Mouse (Mus musculus) CD4-positive, CD25-positive, alpha-beta regulatory T cell, adult 4 months (primary cell): ENCODE measurements around the gene Sh3bp1. TPM values are rescaled to one million over a fixed set of nuclear protein-coding genes. Genes with fewer than 3 reads are reported as not detected.

Source experiments
- ATAC-seq: one replicate; pipeline ENCODE4 v1.8.0; 2017
- polyA plus RNA-seq, 2 experiments: library from polyadenylated mRNA; unstranded; fragments of 100-300 nt; shearing (Covaris generic); gene quantifications; one replicate each; pipeline ENCODE4 v1.2.1; 2017

Gene Sh3bp1
- polyA plus RNA-seq, 2 experiments from 2014 or later: 49.5 to 59.0 TPM

DNA sequence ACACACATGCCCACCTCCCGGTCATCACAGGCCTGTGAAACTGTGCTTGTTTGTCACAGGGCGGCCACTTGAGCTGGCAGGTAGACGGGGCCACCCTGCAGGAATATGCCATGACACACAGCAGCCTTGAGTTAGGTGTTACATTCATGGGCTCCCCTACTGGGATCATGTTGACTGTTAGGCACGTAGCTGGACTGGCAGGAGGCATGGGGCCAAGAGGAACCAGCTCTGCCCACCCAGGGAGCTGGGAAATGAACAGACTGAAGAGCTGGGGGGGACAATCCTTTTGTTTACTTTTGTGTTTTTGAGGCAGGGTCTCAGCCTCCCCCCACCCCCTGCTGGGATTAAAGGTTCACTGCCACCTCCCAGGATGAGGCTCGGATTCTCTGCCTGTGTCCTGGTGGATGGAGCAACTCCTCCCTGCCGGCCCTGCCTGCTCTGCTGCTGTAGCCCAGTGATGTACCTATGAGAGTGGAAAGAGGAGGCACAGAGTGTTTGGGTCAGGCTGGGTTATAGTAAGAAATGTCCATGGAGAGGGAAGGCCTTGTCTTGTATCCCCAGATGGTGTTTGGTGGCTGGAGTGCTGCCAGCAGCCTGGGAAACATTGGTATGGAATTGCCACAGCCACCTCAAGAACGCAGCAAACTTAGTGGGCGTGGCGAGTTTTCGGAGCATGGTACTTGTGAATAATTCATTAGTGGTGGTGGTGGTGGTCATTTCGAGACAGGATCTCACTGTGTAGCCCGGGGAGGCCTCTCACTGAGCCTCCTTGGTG, 16.7 kb downstream of the Sh3bp1 start:
- ATAC-seq: no peak

DNA sequence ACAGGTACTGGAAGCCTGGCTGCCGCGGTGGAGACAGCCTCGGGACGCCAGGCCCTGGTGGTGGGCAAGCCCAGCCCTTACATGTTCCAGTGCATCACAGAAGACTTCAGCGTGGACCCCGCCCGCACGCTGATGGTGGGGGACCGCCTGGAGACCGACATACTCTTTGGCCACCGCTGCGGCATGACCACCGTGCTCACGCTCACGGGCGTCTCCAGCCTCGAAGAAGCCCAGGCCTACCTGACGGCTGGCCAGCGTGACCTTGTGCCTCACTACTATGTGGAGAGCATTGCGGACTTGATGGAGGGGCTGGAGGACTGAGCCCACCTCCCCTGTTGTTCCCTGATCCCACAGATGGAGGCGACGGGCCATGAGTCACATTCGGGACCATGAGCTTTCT, 18.6 kb downstream of the Sh3bp1 start:
- ATAC-seq: no peak

DNA sequence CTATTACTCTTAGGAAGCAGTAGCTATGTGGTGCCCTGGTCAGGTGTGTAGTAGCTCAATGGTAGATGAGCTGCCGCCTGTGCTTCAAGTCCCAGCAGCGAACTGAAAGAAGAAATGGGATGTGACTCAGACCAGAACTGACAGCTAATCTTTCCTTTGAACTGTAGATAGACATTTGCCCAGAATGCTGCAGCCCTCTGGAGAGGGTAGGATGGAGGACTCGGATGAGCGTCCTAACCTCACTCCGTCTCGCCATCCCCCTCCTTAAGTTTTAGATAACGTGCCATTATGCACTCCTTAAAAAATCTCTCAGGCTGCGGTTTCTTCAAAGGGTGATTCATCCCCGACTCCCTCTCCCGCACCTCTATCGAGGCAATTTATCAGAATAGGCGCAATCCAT, 20.3 kb downstream of the Sh3bp1 start:
- no peak for ATAC-seq

DNA sequence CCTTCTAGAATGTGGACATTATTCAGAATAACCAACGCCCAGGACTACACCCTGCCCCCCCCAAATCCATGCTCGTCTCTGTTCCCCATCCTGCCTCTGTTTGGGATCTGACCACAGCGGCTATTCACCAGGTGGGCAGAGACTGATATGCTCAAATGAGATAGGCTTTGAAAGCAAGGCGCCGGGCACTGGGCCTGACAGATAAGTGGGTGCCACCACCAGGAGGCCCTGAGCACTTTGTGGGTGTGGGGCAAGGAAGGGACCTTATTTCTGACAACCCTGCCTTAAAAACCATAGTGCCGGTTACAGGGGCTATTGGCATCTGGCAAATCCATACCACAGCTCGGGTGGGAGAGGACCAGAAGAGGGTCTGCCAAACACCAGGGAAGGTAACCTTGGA, 23.1 kb downstream of the Sh3bp1 start:
- no peak for ATAC-seq

DNA sequence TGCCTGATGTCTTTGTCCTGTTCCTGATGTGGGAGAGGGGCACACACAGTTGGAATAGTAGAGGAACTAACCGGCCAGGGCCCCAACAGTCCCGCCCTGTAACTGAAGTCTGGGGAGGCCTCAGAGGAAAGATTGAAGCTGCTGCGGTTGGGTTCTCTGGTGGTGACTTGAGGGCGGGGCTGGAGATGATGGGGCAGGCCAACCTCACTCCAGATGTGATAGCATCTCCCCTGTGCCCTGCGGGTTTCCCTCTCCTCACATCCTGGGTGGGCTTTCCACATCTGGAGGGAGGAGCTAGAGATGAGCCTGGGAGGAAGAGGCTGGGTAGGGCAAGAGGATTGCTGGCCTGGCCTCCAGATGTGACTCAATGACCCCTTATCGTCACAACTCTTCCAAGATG, 24.0 kb downstream of the Sh3bp1 start:
- ATAC-seq: peak; percentile 68

DNA sequence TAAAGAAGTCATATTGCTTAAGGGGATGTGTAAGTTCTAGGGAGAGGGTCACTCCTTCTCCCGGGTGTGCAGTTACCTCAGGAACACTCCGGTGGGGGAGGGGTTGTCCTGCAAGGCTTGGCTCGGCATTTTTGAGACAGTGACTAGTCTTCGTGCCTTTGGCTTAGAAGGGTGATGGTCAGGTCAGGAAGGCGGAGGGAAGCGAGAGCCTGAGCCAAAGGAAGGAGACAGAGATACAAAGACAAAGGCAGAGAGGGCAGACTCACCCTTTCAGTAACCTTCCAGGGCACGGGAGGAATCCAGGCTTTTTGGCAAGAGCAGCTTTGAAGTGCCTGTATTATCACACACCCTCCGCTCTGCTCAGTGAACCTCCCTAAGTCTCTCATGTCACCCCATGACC, 25.6 kb downstream of the Sh3bp1 start:
- no peak for ATAC-seq

DNA sequence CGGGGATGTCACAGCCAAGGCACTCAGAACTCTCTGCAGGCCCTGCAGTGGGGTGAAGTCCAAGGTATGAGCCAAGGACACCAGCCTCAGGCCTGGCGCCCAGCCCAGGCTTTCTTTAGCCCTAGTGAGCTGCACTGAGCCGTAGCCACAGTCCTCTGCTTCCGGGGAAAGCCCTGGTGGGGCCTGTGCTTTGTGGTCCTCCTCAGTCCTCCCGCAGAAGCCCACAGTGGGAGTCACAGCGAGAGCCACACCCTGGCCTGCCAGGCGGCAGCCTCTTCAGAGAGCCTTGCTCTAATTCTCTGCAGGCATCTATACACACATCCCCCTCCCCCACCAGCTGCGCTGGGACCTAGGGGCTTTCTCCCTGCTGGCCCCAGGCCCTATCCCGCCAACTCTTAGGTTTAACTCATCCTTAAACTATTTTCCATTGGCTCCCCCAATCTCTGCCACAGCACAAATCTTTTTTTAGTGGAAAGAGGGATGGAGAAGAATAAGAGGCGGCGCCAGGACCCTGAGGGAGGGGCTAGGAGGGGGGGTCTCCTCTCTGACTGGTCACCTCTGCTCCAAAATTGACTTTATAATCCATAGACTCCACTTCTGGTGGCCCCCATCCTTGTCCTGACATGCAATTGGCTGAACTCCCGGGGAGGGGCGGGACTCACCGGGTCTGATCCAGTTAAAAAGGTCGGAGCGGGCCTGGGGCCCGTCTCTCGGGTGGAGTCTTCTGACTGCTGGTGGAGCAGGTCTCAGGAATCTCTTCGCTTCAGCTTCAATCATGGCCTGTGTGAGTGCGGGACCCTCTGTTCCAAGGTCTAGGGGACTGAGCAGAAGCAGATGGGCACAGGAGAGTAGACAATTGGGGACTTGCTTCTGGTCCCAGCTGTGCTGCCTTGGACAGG, 26.7 kb downstream of the Sh3bp1 start, which contains the start of gene Lgals1:
TSS of gene Lgals1 (plus strand) at position 705 of the 899 bp plus-strand sequence.
- peak; percentile 39 for ATAC-seq

GRCm38 (mm10) chr15:78927021-78927787, 27.6 kb downstream of the Sh3bp1 start:
- no peak for ATAC-seq

DNA sequence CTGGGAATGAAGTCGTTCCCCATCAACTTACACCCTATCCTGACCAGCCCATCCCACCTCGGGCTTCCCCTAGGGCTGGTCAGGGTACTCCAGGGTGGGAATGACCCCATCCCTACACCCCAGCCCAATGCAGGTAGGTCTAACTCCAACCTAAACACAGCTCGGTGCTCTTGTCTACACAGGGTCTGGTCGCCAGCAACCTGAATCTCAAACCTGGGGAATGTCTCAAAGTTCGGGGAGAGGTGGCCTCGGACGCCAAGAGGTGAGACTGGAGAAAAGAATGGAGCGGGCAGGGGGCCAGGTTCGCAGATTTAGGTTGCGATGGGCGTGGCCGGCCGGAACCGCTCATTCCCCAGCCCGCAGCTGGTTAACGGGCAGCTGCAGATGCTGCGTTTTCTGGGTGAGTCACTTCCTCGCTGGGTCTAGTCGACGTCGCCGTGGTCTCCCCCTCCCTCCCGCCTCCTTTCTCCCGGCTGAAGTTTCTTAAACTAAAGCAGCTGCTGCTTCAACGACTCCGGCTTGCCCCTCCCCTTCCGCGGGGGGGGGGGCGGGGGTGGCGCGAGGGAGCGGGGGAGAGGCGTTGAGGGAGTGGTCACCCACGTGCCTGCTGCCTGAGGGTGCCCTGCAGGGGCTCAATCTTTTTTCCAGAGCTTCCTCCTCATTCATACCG, 28.4 kb downstream of the Sh3bp1 start:
- peak; percentile 79 for ATAC-seq

GRCm38 (mm10) chr15:78928539-78928938, 29.0 kb downstream of the Sh3bp1 start:
- no peak for ATAC-seq

DNA sequence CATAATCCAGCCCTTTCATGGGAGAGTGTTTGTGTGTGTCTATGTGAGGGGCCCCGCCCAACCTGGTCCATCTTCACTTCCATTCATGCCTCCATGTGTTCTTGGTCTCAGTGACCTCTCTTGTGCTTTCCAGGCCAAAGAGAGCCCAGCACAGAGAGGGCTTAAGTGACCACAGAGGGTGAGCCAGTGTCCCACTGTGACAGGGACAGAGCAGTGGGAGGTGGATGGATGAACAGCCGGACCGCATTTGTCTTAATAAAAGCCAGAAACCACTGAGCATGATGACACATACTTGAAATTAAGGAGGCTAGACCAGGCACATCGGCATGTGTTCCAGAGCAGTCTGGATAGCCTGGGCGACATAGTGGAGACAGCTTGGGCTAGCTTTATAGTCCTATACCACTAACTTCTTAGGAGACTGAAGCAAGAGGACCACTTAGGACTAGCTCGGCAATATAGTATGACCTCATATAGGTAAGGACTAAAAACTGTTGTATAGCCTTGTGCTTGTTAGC, 30.7 kb downstream of the Sh3bp1 start:
- ATAC-seq: no peak

DNA sequence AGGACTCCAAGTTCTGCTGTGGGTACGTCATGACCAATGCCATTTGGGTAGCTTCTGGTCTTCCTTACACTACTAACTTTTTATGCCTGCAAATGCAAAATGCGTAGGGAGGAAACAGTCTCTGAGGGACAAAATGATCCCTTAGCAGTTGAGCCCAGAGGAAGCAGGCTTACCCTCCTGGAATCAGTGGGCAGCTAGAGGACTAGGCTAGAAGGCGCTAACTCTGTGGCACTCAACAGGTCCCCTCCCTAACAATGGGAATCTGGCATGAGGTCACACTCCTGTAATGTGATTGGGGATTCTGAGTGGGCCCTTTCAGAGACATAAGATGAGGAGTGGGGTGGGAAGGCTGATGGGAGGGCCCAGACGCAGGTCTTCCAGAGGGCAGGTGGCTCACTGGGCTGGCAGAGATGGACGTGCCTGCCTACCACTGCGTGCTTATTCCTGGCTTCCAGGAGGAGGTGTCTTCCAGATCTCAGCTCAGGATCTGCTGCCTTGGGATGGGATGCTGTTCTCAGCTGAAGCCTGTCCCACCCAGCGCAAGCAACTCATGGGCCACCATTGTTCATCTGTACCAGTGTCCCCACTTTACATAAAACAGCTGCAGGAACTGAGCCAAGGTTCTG, 31.3 kb downstream of the Sh3bp1 start:
- no peak for ATAC-seq

- peak; percentile 38 for ATAC-seq
Observed at GRCm38 (mm10) chr15:78931577-78931976, 32.0 kb downstream of the Sh3bp1 start.

GRCm38 (mm10) chr15:78934784-78935320, 35.3 kb downstream of the Sh3bp1 start, which contains the start of gene Nol12:
TSS of gene Nol12 (plus strand) at chr15:78934933.
- ATAC-seq: peak; percentile 92

DNA sequence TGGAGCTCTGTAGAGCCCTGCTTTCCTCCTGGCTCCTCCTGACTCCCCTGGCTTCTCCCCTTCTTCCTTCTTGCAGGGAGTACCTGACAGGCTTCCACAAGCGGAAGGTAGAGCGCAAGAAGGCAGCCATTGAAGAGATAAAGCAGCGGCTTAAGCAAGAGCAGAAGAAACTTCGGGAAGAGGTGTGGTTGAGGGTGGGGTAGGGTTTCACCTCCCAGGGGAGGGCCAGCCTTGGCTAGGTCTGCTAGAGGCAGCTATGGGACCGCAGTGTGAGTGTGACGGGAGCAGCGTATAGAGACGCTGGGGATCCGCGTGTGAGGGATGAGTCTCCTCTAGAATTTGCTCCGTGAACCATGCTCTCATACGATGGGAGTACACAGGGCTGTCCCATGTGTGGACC, 36.8 kb downstream of the Sh3bp1 start:
- ATAC-seq: no peak

DNA sequence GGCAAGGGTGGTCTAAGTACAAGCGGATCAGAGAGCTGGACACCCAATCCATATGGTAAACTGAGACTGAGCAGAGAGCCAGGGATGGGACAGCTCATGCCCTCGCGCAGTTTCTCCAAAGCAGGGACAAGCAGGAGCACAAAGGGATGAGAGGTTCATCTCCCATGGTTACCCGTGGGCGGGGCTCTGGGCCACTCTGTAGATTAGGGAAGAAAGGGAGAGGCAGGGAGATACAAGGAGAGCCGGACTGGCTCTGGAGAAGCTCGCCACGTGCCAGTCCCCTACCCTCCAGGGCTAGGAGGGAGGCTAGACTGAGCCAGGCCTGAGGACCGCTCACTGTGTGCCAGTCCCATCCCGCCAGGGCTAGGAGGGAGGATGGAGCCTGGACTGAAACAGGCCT, 37.7 kb downstream of the Sh3bp1 start:
- no peak for ATAC-seq

- ATAC-seq: no peak
Observed at GRCm38 (mm10) chr15:78937963-78938362, 38.4 kb downstream of the Sh3bp1 start.

DNA sequence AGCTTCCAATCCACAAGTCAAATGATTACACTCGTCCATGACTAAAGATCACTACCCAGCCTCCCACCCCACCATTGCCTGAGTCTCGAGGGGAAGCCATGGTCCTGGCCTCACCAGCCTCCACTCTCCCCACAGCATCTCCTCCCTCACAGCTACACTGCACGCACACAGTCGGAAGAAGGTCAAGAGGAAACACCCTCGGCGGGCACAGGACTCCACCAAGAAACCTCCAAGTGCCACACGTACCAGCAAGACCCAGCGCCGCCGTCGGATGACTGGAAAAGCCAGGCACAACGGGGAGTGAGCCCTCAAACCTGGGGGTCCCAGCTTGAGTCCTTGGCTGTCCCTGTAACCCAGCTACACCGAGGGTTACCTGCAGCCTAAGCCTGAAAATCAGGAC, 40.8 kb downstream of the Sh3bp1 start:
- no peak for ATAC-seq

- no peak for ATAC-seq
Observed at GRCm38 (mm10) chr15:78942663-78943062, 43.1 kb downstream of the Sh3bp1 start.

GRCm38 (mm10) chr15:78946232-78946631, 46.7 kb downstream of the Sh3bp1 start:
- no peak for ATAC-seq

- no peak for ATAC-seq
Observed at GRCm38 (mm10) chr15:78947657-78948056, 48.1 kb downstream of the Sh3bp1 start, which contains the start of gene Triobp. TSS of gene Triobp (plus strand) at chr15:78947724.
